Mouse (Mus musculus) brain, adult 2 months (tissue): ENCODE measurements around the gene Gm5475.

Experiments used
- DNase-seq: peaks from one replicate; pipeline ENCODE4 v3.0.0; 2011; ENCODE audit warnings: low read depth, low spot score

The Gm5475 gene

DNA sequence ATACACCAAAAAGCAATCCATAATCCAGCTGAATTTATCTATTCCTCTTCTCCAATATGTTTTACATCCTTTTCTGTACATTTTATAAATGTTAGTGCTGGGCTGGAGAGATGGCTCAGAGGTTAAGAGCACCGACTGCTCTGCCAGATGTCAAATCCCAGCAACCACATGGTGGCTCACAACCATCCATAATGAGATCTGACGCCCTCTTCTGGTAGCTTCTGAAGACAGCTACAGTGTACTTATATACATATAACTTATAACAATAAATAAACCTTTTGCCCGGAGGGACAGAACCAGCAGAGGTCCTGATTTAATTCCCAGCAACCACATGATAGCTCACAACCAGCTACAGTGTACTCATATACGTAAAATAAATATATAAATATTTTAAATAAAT, 26.6 kb downstream of the Gm5475 start:
- DNase-seq = no peak

DNA sequence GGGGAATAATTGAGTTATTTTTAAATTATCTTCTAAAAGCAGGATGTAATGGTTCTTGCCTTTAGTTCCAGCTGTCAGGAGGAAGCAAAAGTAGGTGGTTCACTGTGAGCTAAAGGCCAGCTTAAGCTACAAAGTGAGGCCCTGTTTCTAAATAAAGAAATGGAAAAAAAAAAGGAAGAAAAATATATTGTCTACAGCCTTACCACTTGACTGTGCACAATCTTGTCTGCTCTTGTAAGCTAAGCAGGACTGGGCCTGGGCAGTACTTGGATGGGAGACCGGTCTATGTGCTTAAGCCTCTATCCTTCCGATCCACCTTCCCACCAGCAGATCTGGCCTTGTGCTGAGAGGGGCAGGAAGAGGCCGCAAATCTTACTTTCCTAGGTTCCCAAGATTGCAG, 27.5 kb downstream of the Gm5475 start:
- DNase-seq = no peak

DNA sequence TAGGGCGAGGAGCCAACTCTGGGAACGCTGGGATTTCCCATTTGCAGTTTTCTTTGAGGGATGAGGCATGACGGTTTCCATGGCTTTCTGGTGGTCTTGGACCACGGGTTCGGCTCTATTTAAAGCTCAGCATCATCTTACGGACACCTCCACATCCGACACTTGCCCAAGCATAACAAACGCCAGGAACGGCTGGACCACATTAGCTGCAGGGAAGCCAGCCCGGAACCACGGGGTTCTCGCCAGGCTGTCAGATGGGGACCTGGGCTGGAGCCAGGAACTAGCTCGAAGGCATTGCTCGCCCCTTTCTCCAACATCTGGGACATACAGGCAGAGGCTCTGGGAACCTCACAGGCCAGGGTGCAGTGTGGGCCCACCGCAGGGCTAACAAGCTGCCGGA, 29.3 kb downstream of the Gm5475 start:
- peak; percentile 52 for DNase-seq

GRCm38 (mm10) chr15:100452486-100452885, 30.5 kb downstream of the Gm5475 start:
- DNase-seq = no peak

GRCm38 (mm10) chr15:100456356-100456991, 34.5 kb downstream of the Gm5475 start:
- no peak for DNase-seq

DNA sequence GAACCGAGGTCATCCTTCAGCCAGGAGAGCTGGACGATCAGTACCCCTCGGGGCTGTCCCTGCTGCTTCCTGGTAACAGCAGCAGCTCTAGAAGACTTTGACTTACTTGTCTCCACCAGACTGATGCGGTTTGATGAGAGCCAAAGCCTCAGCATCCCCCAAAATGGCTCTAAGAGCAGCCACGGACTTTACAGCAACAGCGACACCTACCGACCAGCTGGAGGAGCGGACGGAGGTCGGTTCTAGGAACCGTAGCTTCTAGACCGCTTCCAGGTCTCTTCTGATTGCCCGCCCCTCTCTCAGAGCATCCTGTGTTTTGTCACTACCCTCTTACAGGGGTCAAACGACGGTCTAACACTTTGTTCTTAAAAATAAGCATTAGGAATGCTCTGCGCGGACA, 35.4 kb downstream of the Gm5475 start:
- DNase-seq = peak; percentile 91

- DNase-seq = peak; percentile 87
These were observed 36.1 kb downstream of the Gm5475 start for GRCm38 (mm10) chr15:100458055-100458454.

DNA sequence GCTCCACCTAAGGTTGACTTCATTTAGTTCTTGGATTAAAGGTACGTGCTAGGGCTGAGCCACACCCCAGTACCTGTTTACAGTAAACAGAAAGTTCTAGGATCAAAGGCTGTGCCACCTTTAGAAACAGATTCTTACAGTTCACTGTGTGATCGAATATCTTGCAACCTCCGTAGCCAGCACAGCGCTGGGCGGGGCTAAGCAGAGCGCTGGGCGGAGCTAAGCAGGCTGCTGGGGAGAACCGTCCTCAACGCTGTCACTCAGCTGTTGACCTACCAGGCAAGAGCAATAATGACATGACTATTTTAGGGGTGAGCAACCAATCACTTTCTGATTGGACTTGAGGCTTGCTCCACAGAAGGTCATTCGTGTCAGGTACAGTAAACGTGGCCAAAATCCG, 39.0 kb downstream of the Gm5475 start:
- peak; percentile 31 for DNase-seq

DNA sequence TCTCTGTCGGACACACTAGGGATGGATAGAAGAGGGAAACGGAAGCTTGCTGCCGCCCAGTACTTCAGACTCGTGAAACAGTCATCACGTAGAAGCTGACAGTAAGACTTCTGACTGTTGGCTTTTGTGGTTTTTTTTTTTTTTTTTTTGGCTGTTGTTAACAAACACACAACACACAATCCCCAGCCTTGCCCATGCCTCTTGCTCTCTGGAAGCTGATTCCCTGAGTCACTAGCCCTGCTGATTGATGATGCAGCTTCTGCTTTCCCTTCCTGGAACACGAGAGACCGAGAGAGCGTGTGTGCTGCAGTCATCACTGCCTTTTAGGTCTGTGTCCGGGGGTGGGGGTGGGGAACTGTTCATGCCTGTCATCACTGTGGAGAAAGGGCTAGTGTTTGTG, 39.7 kb downstream of the Gm5475 start:
- peak; percentile 60 for DNase-seq

- DNase-seq = no peak
These were observed 40.1 kb downstream of the Gm5475 start for GRCm38 (mm10) chr15:100462086-100462485.

- DNase-seq = peak; percentile 81
These were observed 41.8 kb downstream of the Gm5475 start for GRCm38 (mm10) chr15:100463712-100464111.

DNA sequence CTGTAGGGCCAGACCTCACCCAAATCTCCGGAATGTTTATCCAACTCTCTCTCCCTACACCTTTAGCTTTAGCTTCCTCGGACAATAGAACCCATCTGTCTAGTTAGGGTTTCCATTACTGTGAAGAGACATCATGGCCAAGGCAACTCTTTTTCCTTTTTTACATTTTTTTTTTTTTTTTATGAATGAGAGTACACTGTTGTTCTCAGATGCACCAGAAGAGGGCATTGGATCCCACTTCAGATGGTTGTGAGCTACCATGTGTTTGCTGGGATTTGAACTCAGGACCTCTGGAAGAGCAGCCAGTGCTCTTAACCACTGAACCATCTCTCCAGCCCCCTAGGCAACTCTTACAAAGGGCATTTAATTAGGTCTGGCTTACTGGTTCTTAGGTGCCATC, 43.5 kb downstream of the Gm5475 start:
- DNase-seq = no peak

DNA sequence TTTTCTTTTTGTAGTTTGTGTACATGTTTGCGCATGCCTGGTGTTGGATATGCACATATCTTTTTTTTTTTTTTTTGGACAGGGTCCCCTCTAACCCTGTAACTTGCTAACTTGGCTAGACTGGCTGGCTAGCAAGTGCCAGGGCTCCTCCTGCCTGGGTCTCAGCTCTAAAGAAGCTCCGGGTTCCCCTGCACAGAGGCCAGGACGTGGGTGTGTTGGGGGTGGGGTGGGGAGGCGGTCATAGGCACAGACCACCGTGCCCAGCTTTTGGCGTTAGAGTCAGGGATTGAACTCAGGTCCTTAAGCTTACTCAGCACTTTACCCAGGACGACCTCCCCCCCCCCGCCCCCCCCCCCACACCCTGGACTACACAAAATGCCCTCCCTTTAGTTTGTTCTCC, 45.8 kb downstream of the Gm5475 start:
- no peak for DNase-seq

- DNase-seq = peak; percentile 94
These were observed 46.6 kb downstream of the Gm5475 start, which contains the start of gene Letmd1 for GRCm38 (mm10) chr15:100468295-100469188. Letmd1 (plus strand) TSS chr15:100469023.

- peak; percentile 49 for DNase-seq
These were observed 47.2 kb downstream of the Gm5475 start for GRCm38 (mm10) chr15:100469189-100469545.

GRCm38 (mm10) chr15:100470037-100470436, 48.1 kb downstream of the Gm5475 start:
- DNase-seq = no peak

- DNase-seq = no peak
These were observed 52.1 kb downstream of the Gm5475 start for GRCm38 (mm10) chr15:100473926-100474503.
